Mouse (Mus musculus): ENCODE data around the gene Gimap4.

DNA sequence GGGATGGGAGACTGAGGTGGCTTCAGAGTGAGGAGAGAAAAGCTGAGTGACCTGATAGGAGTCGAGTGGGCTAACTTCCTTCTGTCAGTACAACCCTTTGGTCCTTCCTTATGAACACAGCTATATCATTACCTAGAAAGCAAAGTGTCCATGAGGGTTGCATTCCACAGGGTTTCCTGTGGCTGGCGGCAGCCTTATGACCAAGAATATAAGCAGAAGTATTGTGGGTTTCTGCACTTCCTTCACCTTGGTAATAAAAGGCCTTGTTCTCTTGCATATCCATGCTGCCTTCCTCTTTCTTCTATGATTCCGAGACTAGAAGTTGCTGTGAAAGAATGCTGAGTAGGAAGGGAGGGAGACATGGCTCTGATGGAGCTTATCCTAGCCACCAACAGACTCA is 14.5 kb downstream of the Gimap4 start:
- TF ChIP-seq CHD1 (IDR thresholded peaks at IDR 0.05; ENCODE audit: low read depth, low read length) (no peak), ZKSCAN1 (IDR thresholded peaks at IDR 0.05; ENCODE audit: borderline replicate concordance, low read depth, low read length) (no peak), POLR2AphosphoS2 (IDR thresholded peaks at IDR 0.05; ENCODE audit: low read depth, low read length) (no peak), USF1 (IDR thresholded peaks at IDR 0.05; ENCODE audit: low read depth, low read length) (no peak), CTCF (conservative IDR thresholded peaks at IDR 0.05 in 1 of 2, IDR thresholded peaks at IDR 0.05 in 1 of 2; ENCODE audit: low read depth in 2 of 2, low read length in 2 of 2) (no peak), POLR2A (IDR thresholded peaks at IDR 0.05; ENCODE audit: low read depth, low read length) (no peak)
